Mouse (Mus musculus) fat pad, adult 2 months (tissue): ENCODE measurements around the gene Slc25a34.
A peak's percentile ranks its signal among the peaks of the same experiment; 100 is the strongest.

Experiments used
- DNase-seq: peaks from one replicate; pipeline ENCODE4 v3.0.0-alpha.2; 2011; ENCODE audit warnings: low read depth, low spot score; ENCODE audit errors: extremely low read depth

The Slc25a34 gene

GRCm38 (mm10) chr4:141623666-141624065, at the start of gene Slc25a34:
Slc25a34 (minus strand) TSS chr4:141623821.
- peak; percentile 28 for DNase-seq

DNA sequence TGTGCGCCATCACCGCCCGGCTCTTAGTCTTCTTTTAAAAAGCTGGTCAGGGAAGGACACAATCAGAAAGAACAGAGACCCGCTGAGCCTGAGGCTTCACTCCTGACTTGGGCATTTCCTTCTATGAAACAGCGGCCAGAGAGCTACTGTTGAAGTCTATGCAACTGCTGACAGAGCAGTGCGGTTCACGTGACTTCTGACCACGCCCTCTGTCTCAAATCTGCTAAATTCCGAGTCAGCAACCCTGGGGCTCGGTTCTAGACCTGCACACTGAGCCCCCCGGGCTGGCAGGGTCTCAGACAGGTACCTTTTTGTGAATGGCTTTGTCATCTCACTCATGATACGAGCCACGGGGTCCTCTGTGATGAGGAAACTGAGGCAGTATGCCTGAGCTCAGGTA, 48.7 kb upstream of the Slc25a34 start:
- no peak for DNase-seq

GRCm38 (mm10) chr4:141671389-141671788, 47.8 kb upstream of the Slc25a34 start:
- no peak for DNase-seq

GRCm38 (mm10) chr4:141669898-141670712, 46.5 kb upstream of the Slc25a34 start:
- peak; percentile 95 for DNase-seq

DNA sequence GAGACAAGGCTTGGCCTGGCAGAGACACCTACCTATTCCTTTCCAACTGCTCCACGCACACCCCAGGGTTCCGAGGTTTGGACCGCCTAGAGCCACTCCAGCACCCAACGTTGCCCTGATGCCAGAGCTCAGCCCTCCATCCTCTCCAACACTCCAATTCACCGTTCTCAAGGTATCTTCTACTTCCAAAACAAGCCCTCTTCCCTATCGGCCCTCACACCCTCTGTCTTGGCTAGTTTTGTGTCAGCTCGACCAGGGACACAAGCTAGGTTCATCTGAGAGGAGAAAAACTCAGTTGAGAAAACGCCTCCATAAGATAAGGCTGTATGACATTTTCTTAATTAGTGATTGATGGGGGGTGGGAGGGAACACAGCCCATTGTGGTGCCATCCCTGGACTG, 41.2 kb upstream of the Slc25a34 start, which contains the start of gene Plekhm2:
Gene Plekhm2, minus strand, starts transcription at position 101 of the 400 bp plus-strand sequence.
- DNase-seq = no peak

GRCm38 (mm10) chr4:141664011-141664745, 40.6 kb upstream of the Slc25a34 start:
- no peak for DNase-seq

GRCm38 (mm10) chr4:141663122-141663931, 39.7 kb upstream of the Slc25a34 start:
- no peak for DNase-seq

DNA sequence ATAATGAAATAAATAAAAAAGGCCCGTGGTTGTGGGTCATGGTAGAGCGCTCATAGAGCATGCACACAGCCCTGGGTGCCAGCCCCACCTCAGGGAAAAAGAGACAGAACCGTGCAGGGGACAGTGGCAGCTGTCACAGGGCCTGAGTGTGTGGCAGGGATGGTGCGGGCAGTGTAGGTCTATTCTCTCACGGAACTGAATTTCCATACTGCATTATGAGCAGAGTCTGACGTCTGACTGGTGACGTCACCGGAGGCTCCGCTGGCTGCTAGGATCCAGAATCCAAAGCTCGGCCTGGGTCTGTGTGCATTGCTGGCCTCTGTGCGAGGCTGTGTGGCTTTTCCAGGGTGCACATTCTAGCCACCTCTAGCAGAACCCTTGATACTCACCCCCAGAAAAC, 37.3 kb upstream of the Slc25a34 start:
- no peak for DNase-seq

DNA sequence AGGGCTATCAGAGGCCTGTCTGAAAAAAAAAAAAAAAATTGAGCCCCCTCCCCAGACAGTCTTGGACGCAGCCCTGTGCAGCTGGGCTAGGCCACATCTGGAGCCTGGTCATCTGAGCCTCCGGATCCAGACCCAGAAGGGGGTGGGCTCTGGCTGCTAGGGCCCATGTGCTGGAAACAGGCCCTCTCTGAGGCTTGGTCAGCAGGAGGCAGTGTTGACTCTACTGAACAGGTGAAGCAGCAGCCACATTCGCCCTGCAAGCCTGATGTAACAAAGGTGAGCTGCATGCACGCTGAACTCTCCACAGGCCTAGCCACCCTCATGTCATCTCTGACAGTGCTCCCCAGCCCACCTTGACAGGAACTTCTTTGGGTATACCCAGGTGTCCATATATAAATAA, 36.1 kb upstream of the Slc25a34 start:
- DNase-seq = no peak

DNA sequence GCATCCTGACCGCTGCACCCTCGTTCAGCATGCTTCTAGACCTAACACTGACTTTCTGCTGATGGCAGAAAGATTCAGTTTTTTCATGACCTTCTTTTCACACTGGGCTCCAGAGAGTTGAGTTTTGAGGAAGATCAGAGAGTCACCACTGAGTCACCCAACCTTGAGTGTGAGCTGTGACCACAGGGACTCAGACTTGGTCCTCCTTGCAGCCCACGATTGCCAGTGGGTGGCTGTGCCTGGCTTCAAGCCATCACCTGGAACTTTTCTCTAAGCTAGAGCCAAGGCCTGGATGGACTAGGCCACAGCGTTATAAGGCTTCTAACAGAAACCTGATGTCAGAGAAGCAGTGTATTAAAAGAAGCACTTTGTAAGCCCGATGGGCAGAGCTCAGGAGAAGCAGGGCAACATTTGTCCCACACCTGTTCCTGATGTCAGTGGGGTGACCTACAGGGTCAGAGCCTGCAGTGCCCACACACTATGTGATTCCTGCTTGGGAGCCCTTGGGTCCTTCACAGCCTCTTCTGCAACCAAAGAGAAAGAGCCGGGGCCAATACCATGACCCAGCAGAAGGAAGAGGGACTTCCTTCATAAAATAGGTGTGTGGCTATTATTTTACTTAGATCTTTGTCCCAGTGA, 35.3 kb upstream of the Slc25a34 start:
- DNase-seq = no peak

DNA sequence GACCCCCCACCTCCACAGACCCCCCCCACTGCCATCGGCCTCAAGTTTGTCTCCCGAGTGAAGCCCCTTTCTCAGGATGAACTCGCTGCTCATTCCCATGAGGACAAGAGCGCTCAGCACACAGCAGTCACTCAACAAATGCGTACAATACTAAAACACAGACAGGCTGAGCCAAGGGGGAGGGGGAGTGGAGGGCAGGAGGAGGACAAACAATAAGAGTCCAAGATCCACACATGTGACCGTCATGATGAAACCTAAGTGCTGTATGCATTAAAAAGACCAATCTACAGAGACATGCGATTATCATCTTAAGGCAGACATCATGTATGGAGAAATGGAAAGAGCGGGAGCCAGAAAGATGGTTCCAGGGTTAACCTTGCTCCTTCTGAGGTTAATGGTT, 33.3 kb upstream of the Slc25a34 start:
- DNase-seq = no peak

GRCm38 (mm10) chr4:141655908-141656608, 32.4 kb upstream of the Slc25a34 start:
- no peak for DNase-seq

DNA sequence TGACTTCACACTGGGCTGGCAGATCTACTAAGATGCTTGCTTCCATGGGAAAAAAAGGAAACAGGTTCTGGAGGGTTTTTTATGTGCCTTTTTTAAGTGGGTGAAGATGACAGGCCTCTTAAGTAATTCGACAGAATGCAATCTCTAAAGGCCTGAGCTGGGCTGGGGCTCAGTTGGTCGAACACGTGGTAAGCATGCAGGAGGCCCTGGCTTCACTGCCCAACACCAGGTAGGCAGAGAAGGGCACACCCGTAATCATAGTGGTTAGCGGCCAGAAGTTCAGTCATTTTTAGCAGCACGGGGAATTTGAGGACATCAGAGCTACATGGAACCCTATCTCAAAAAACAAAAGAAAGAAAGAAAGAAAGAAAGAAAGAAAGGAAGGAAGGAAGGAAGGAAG, 30.9 kb upstream of the Slc25a34 start:
- no peak for DNase-seq

- no peak for DNase-seq
Observed at GRCm38 (mm10) chr4:141653813-141654212, 30.2 kb upstream of the Slc25a34 start.

DNA sequence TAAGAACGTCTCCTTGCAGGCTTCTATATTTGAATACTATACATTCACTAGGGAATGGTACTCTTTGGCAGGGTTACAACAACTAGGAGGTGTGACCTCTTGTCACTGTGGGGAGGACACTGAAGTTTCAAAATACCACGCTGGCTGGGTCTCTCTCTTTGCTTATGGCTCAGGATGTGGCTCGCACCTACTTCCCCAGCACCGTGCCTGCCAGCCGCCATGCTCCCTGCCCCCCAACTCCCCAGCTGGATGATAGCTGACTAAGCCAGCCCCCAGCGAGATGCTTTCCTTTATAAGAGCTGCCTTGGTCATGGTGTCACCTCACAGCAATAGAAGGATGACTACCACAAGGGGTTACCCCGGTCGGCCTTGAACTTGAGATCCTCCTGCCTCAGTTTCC, 29.4 kb upstream of the Slc25a34 start:
- no peak for DNase-seq

GRCm38 (mm10) chr4:141651944-141652343, 28.3 kb upstream of the Slc25a34 start:
- no peak for DNase-seq

GRCm38 (mm10) chr4:141651286-141651685, 27.7 kb upstream of the Slc25a34 start:
- no peak for DNase-seq

GRCm38 (mm10) chr4:141649244-141649643, 25.6 kb upstream of the Slc25a34 start:
- DNase-seq = no peak

DNA sequence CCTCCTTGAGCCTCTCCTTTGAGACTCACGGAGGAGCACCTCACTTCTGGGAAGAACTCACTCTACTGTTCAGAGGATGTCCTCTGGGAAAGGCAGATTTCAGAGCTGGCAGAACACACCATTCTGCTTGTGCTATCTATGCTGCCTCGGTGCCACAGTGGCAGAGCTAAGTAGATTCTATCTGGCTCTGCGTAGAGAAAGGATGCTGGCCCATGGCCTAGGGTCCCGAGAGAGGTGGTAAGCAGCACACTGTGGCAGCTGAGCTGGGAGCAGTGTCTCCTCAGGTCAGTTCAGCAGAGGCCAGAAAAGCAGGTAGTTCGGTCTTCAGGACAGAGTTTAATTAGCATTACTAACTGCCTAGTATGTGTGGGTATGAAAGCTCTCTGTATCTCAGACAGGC, 24.6 kb upstream of the Slc25a34 start:
- no peak for DNase-seq

DNA sequence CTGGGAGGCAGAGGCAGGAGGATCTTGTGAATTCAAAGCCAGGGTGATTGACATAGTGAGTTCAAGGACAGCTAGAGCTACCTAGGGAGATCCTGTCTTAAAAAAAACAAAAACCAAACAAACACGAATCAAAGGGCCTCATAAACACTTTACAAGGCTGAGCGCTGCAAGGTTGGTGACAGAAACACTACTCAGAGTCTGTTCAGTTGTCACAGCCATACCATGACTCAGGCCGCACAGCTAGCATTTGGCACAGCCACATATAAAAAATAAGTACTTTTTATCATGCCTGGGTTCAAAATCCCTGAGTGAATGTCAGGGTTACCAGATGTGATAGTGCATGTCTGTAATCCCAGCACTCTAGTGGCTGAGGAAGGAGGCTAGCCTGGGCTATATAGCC, 23.6 kb upstream of the Slc25a34 start:
- no peak for DNase-seq
